Mouse (Mus musculus): ENCODE data around the gene 3425401B19Rik. TPM values are rescaled to one million over a fixed set of nuclear protein-coding genes. Genes with fewer than 3 reads are reported as not detected.
A peak's percentile ranks its signal among the peaks of the same experiment; 100 is the strongest.

The 3425401B19Rik gene
- total RNA-seq, 1 experiment from 2014 or later = 0.11 TPM

- DNase-seq = no peak
Observed at GRCm38 (mm10) chr14:32659781-32660180, 25.3 kb downstream of the 3425401B19Rik start.

GRCm38 (mm10) chr14:32638485-32638884 lies 46.6 kb downstream of the 3425401B19Rik start:
- no peak for DNase-seq

- DNase-seq = peak; percentile 42
Observed at GRCm38 (mm10) chr14:32634015-32634682, 50.9 kb downstream of the 3425401B19Rik start.

GRCm38 (mm10) chr14:32632908-32633600 lies 52.0 kb downstream of the 3425401B19Rik start:
- peak; percentile 31 for DNase-seq

GRCm38 (mm10) chr14:32628584-32628983 lies 56.5 kb downstream of the 3425401B19Rik start:
- peak; percentile 14 for DNase-seq

- no peak for DNase-seq
Observed at GRCm38 (mm10) chr14:32627271-32627670, 57.8 kb downstream of the 3425401B19Rik start.

GRCm38 (mm10) chr14:32624811-32625210 lies 60.3 kb downstream of the 3425401B19Rik start:
- DNase-seq = no peak

- DNase-seq = no peak
Observed at GRCm38 (mm10) chr14:32624245-32624644, 60.8 kb downstream of the 3425401B19Rik start.

- DNase-seq = no peak
Observed at GRCm38 (mm10) chr14:32617253-32617652, 67.8 kb downstream of the 3425401B19Rik start.

- DNase-seq = peak; percentile 80
Observed at GRCm38 (mm10) chr14:32609392-32609791, 75.7 kb downstream of the 3425401B19Rik start.

Other genes with a start within 250 kb of the 3425401B19Rik start
- not detected in 2 replicates for gene Slc18a3, start 220.4 kb downstream of the 3425401B19Rik start, total RNA-seq (2021)
- not detected in 2 replicates for gene Chat, start 219.3 kb downstream of the 3425401B19Rik start, total RNA-seq (2021)
- 12.0 and 13.4 TPM in 2 replicates for gene Ercc6, start 171.8 kb downstream of the 3425401B19Rik start, total RNA-seq (2021)
- 0.67 and 0.75 TPM in 2 replicates for gene Prrxl1, start 85.9 kb downstream of the 3425401B19Rik start, total RNA-seq (2021)
- 1.4 and 2.0 TPM in 2 replicates for gene Tmem273, start 100.7 kb upstream of the 3425401B19Rik start, total RNA-seq (2021)
- gene Fam170b, start 148.7 kb upstream of the 3425401B19Rik start, total RNA-seq (2021) = not detected in 2 replicates
- 18.0 and 18.2 TPM in 2 replicates for gene Vstm4, start 171.5 kb upstream of the 3425401B19Rik start, total RNA-seq (2021)